Mouse (Mus musculus): ENCODE measurements around the gene Gm14214. TPM values are rescaled to one million over a fixed set of nuclear protein-coding genes. Genes with fewer than 3 reads are reported as not detected.
A peak's percentile ranks its signal among the peaks of the same experiment; 100 is the strongest.

Gm14214 gene
- polyA plus RNA-seq, 1 experiment from 2014 or later, result not detected

DNA sequence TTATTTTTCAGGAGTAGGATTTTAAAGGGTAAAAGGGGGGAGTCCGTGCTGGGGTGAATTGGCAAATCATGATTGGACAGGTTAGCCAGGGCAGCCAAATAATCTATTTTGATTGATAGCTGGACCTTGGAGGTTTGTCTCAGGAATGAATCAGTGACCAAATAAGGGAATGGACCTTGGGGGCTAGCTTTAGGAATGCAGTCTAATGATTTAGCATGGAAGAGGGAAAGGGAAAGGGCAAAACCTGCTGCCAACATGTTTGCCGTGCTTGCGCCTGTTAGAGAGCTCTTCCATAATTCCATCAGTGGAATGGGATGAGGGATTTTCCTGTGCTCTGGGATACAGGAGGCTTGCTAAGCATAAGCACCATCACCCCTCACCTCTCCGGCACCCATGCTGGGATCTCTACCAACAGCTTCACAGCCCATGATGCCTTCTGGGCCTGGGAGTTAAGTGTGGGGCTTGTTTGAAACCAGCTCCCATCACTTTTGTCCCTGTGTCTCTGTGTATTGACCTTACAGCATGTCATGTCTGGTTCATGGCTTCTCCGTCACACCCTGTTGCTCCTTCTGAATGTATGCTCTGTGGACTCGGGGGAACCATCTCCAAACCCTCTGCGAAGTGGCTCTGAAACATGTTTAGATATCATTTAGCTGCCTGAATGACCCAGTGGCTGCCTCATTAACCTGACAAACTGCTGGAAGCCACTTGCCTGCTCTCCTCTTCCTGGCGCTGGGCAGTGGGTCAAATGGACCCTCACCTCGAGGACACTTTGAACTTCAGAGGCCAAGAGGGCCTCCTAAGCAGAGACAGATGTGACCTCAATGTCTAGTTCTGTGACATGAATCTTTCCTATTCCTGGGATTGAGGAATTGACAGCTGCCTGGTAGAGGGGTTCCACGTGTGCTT lies 26.7 kb downstream of the Gm14214 start:
- H3K36me3 ChIP-seq, result no peaks in the 10 kb centered on the region
- H3K9ac ChIP-seq, result no peak overlapping the region
- 44% methylated on average over 10 of the region's 10 CpGs for WGBS
- no peak overlapping the region for H3K27ac ChIP-seq
- H3K4me1 ChIP-seq, result peaks cover 7% of the 10 kb centered on the region; the same call in 1 of the 2 replicates
- H3K9me3 ChIP-seq, result no peaks in the 10 kb centered on the region
- no peak overlapping the region for H3K4me2 ChIP-seq (replicated peaks)
- H3K4me3 ChIP-seq, result no peak overlapping the region
- H3K27me3 ChIP-seq, result no peaks in the 10 kb centered on the region
- ATAC-seq (ENCODE audit: low FRiP score, low read depth), result no peak

DNA sequence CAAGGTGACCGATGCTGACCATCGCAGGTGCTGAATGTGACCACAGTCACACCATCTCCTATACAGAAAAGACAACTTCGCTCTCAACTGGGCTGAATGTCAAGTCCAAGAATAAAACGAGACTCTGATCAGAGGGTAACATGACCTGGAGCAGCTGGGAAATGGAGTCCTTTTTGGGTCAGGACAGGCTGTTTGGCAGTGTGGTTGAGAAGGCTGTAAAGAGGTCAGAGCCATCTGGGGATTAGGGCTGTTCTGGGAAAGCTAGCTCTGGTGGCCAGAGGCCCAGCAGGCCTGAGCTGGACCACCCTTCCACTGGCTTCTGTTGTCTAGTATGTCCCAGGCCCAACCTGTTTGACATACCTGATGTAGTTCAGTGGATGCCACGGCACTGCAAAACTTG lies 31.2 kb downstream of the Gm14214 start:
- H3K27me3 ChIP-seq, result no peaks in the 10 kb centered on the region
- no peak overlapping the region for H3K4me2 ChIP-seq (replicated peaks)
- no peak overlapping the region for H3K27ac ChIP-seq
- H3K9me3 ChIP-seq, result no peaks in the 10 kb centered on the region
- H3K36me3 ChIP-seq, result no peaks in the 10 kb centered on the region
- H3K9ac ChIP-seq, result no peak overlapping the region
- 75% methylated on average over 5 of the region's 5 CpGs for WGBS
- ATAC-seq (ENCODE audit: low FRiP score, low read depth), result no peak
- peaks cover 26% of the 10 kb centered on the region for H3K4me1 ChIP-seq
- H3K4me3 ChIP-seq, result no peak overlapping the region

GRCm38 (mm10) chr2:154735986-154736385 lies 33.8 kb downstream of the Gm14214 start:
- ATAC-seq (ENCODE audit: low FRiP score, low read depth), result no peak

GRCm38 (mm10) chr2:154735416-154735815 lies 34.4 kb downstream of the Gm14214 start:
- Histone ChIP-seq H3K4me1 (peaks cover 52% of the 10 kb centered on the region), H3K4me2 (replicated peaks) (peak overlapping the region; percentile 43), H3K27me3 (no peaks in the 10 kb centered on the region), H3K36me3 (no peaks in the 10 kb centered on the region), H3K9ac (no peak overlapping the region), H3K27ac (no peak overlapping the region), H3K4me3 (peak overlapping the region; percentile 16; the same call in 1 of the 2 replicates), H3K9me3 (no peaks in the 10 kb centered on the region)
- ATAC-seq (ENCODE audit: low FRiP score, low read depth), result no peak
- WGBS, result 29% methylated on average over 7 of the region's 7 CpGs

More at GRCm38 (mm10) chr2:154735986-154736385, 33.8 kb downstream of the Gm14214 start:
- peaks cover 48% of the 10 kb centered on the region for H3K4me1 ChIP-seq
- no peak overlapping the region for H3K27ac ChIP-seq
- H3K4me2 ChIP-seq (replicated peaks), result peak overlapping the region; percentile 43
- 85% methylated on average over 7 of the region's 7 CpGs for WGBS
- no peaks in the 10 kb centered on the region for H3K27me3 ChIP-seq
- no peaks in the 10 kb centered on the region for H3K9me3 ChIP-seq
- H3K9ac ChIP-seq, result no peak overlapping the region
- no peak overlapping the region for H3K4me3 ChIP-seq
- H3K36me3 ChIP-seq, result no peaks in the 10 kb centered on the region

GRCm38 (mm10) chr2:154734977-154735376 lies 34.9 kb downstream of the Gm14214 start:
- no peak for ATAC-seq (ENCODE audit: low FRiP score, low read depth)
- H3K36me3 ChIP-seq, result no peaks in the 10 kb centered on the region
- H3K4me1 ChIP-seq, result peaks cover 56% of the 10 kb centered on the region
- no peak overlapping the region for H3K9ac ChIP-seq
- WGBS, result 19% methylated on average over 9 of the region's 9 CpGs
- H3K27me3 ChIP-seq, result no peaks in the 10 kb centered on the region
- H3K4me3 ChIP-seq, result peak overlapping the region; percentile 16; the same call in 1 of the 2 replicates
- no peak overlapping the region for H3K27ac ChIP-seq
- peak overlapping the region; percentile 43 for H3K4me2 ChIP-seq (replicated peaks)
- H3K9me3 ChIP-seq, result no peaks in the 10 kb centered on the region

GRCm38 (mm10) chr2:154732503-154733141 lies 37.2 kb downstream of the Gm14214 start:
- Histone ChIP-seq H3K9ac (no peak overlapping the region), H3K4me3 (no peak overlapping the region), H3K4me1 (peaks cover 53% of the 10 kb centered on the region), H3K27me3 (no peaks in the 10 kb centered on the region), H3K27ac (no peak overlapping the region), H3K36me3 (no peaks in the 10 kb centered on the region), H3K9me3 (no peaks in the 10 kb centered on the region), H3K4me2 (replicated peaks) (no peak overlapping the region)
- no peak for ATAC-seq (ENCODE audit: low FRiP score, low read depth)
- 71% methylated on average over 9 of the region's 9 CpGs for WGBS

DNA sequence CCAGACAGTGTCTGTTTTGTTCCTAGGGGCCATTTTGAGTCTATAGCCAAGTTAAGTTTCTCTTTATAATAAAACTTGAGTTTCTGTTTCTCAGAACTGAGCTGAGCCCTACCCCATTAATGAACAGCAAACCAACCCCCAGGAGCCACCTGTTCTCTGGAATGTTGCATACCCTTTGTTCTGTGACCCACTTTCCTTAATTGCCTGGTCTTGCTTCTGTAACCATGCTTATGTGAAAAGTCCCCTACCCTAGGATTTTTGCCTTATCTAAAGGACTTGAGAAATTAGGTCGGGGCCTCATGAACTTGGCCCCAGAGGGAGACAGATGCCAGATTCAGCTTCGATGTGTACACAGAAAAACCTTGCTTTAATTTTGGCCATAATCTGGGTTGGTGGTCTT lies 37.9 kb downstream of the Gm14214 start:
- WGBS, result 33% methylated on average over 2 of the region's 2 CpGs
- H3K9ac ChIP-seq, result no peak overlapping the region

DNA sequence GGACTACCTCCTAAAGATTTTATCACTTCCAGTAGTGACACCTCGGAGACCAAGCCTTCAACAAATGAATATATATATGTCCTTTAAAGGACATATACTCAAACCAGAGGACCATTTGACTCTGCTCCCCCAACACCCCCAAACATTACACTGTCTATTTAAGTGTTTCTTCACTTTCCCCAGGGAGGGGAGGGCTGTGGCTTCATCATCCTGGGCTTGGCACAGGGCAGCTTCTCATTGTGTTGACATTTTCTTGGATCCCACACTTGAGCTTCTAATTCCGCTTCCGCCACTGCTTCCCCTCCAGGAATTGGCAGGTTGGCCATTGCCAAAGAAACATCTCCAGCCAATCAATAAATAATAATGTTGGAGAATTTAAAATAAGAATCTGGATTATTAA lies 39.0 kb downstream of the Gm14214 start:
- no peak overlapping the region for H3K4me3 ChIP-seq
- no peaks in the 10 kb centered on the region for H3K9me3 ChIP-seq
- no peak for ATAC-seq (ENCODE audit: low FRiP score, low read depth)
- H3K36me3 ChIP-seq, result no peaks in the 10 kb centered on the region
- no peak overlapping the region for H3K4me2 ChIP-seq (replicated peaks)
- peaks cover 56% of the 10 kb centered on the region for H3K4me1 ChIP-seq
- no peaks in the 10 kb centered on the region for H3K27me3 ChIP-seq
- H3K27ac ChIP-seq, result no peak overlapping the region
- H3K9ac ChIP-seq, result no peak overlapping the region
- WGBS, result 72% methylated on average over 3 of the region's 3 CpGs

More for the DNA sequence above, 37.9 kb downstream of the Gm14214 start:
- H3K4me3 ChIP-seq, result no peak overlapping the region
- H3K36me3 ChIP-seq, result no peaks in the 10 kb centered on the region
- H3K27ac ChIP-seq, result peak overlapping the region; percentile 48; the same call in 1 of the 2 replicates
- H3K9me3 ChIP-seq, result no peaks in the 10 kb centered on the region
- no peak overlapping the region for H3K4me2 ChIP-seq (replicated peaks)
- H3K27me3 ChIP-seq, result no peaks in the 10 kb centered on the region
- no peak for ATAC-seq (ENCODE audit: low FRiP score, low read depth)
- peaks cover 58% of the 10 kb centered on the region for H3K4me1 ChIP-seq

DNA sequence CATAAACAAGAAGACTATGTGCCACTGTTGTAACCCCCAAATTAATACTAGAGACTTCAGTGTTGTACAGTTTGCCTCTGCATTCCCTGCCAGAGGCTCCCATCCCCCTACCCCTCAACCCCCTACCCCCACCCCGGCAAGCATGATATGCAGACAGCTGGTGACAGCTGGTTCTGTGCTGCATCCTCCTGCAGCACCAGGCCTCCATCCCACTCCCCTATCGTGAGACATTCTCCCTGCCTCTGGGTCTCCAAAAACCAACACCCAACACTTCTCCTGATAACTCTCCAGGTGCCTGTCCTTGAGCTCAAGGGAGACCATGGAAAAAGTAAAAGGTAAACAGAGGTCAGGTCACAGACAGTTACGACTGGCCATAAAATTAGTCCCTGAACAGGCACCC lies 40.1 kb downstream of the Gm14214 start:
- ATAC-seq (ENCODE audit: low FRiP score, low read depth), result no peak
- H3K4me2 ChIP-seq (replicated peaks), result no peak overlapping the region

GRCm38 (mm10) chr2:154723473-154723872 lies 46.4 kb downstream of the Gm14214 start:
- peaks cover 6% of the 10 kb centered on the region; the same call in 1 of the 2 replicates for H3K4me1 ChIP-seq
- no peaks in the 10 kb centered on the region for H3K9me3 ChIP-seq
- H3K9ac ChIP-seq, result no peak overlapping the region
- H3K27me3 ChIP-seq, result no peaks in the 10 kb centered on the region
- ATAC-seq (ENCODE audit: low FRiP score, low read depth), result no peak
- H3K36me3 ChIP-seq, result no peaks in the 10 kb centered on the region
- no peak overlapping the region for H3K4me2 ChIP-seq (replicated peaks)
- no peak overlapping the region for H3K4me3 ChIP-seq
- WGBS, result 73% methylated on average over 4 of the region's 4 CpGs
- no peak overlapping the region for H3K27ac ChIP-seq

More for the DNA sequence above, 40.1 kb downstream of the Gm14214 start:
- Histone ChIP-seq H3K36me3 (no peaks in the 10 kb centered on the region), H3K4me3 (no peak overlapping the region), H3K4me1 (peaks cover 45% of the 10 kb centered on the region), H3K27me3 (no peaks in the 10 kb centered on the region), H3K27ac (no peak overlapping the region), H3K9me3 (no peaks in the 10 kb centered on the region), H3K9ac (no peak overlapping the region)
- WGBS, result 34% methylated on average over 3 of the region's 3 CpGs

DNA sequence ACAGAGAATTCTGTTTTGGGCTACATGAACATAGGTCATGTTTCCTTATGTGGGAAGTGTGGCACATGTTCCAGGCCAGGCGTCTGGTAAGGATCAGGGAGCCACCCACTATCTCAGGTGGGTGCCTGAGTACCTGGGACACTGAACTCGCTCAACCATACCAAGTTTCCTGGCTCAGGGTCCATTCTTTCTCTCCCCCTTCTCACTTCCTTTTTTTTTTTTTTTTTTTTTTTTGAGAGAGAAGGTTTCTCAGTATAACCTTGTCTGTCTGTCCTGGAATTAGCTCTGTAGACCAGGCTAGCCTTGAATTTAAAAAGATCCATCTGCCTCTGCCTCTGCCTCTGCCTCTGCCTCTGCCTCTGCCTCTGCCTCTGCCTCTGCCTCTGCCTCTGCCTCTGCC lies 49.5 kb downstream of the Gm14214 start:
- WGBS, result 70% methylated on average over 2 of the region's 2 CpGs
- H3K27ac ChIP-seq, result no peak overlapping the region

More for the DNA sequence above, 49.5 kb downstream of the Gm14214 start:
- Histone ChIP-seq H3K9ac (no peak overlapping the region), H3K27me3 (no peaks in the 10 kb centered on the region), H3K4me2 (replicated peaks) (no peak overlapping the region), H3K9me3 (no peaks in the 10 kb centered on the region), H3K4me1 (peaks cover 19% of the 10 kb centered on the region), H3K36me3 (no peaks in the 10 kb centered on the region), H3K4me3 (no peak overlapping the region)
- ATAC-seq (ENCODE audit: low FRiP score, low read depth), result no peak

All from limb, embryonic 13.5 days (tissue).